Mouse (Mus musculus) small intestine, adult 2 months (tissue): ENCODE measurements around the gene Sv2a.

ENCODE experiments used
- CTCF ChIP-seq: fragments of 200-500 bp; IDR thresholded peaks from 2 replicates; pipeline ENCODE4 v1.5.1; 2012; ENCODE audit warnings: low read depth, mild to moderate bottlenecking, control low read depth, inconsistent platforms, low read length, moderate library complexity, mixed read lengths; ENCODE audit not compliant: insufficient replicate concordance, insufficient read length; ENCODE audit errors: extremely low read depth
- POLR2A ChIP-seq: fragments of 200-500 bp; IDR thresholded peaks from 2 replicates; pipeline ENCODE4 v1.6.1; 2012; ENCODE audit warnings: low read depth, mild to moderate bottlenecking, control low read depth, inconsistent platforms, low read length, moderate library complexity

DNA sequence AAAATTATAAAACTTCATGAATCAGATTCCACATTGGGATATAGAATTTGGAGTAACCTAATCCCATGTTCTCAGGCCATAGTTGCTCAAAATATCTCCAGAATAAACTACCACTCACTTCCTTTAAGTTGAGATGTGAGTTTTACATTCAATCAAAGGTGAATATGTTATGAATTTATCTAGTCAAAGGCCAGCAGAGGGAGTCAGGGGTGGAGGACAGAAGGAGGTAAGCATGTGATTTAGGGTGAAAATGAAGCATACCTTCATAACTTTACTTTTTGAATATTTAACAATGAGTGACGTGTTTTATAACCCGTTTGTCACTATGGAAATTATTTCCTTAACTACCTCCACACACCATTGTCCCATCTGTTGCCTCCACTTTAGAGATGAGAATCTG lies 54.0 kb downstream of the Sv2a start:
- TF ChIP-seq POLR2A = no peak
- TF ChIP-seq CTCF = no peak
